Mouse (Mus musculus): ENCODE results near the gene Gpc1.

DNA sequence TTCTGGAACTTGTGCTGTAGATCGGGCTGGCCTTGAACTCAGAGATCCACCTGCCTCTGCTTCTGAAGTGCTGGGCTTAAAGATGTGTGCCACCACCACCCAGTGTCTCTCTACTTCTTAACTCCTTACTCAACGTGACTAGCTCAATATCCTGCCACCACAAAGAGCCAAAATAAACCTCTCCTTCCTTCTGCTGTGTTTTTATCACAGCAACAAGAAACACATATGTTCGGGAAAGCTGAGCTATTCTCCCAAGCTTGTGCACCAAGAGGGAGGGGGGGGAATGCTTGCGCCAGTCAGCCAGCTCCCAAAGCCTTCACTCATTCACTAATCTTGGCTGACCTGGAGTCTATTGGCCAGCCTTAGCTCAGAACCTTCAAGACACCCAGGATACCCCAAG is 49.6 kb upstream of the Gpc1 start:
- TF ChIP-seq CTCF (IDR thresholded peaks at IDR 0.05; ENCODE audit: low read depth) (no peak), EP300 (IDR thresholded peaks at IDR 0.05; ENCODE audit: low read depth) (no peak)
